Mouse (Mus musculus) NIH3T3 (cell line): ENCODE measurements around the gene Afg1l.

Source experiments
- DNase-seq: peaks from one replicate; pipeline ENCODE4 v3.0.0-alpha.2; 2012; ENCODE audit warnings: low read depth

Gene Afg1l

GRCm38 (mm10) chr10:42383708-42384107, 94.7 kb downstream of the Afg1l start:
- no peak for DNase-seq

GRCm38 (mm10) chr10:42364216-42364615, 114.1 kb downstream of the Afg1l start:
- no peak for DNase-seq

- DNase-seq = peak; percentile 38
Measured at GRCm38 (mm10) chr10:42355980-42356379, 122.4 kb downstream of the Afg1l start.

- DNase-seq = no peak
Measured at GRCm38 (mm10) chr10:42347986-42348385, 130.4 kb downstream of the Afg1l start.

- DNase-seq = peak; percentile 48
Measured at GRCm38 (mm10) chr10:42347127-42347526, 131.2 kb downstream of the Afg1l start.

- DNase-seq = no peak
Measured at GRCm38 (mm10) chr10:42346179-42346877, 132.0 kb downstream of the Afg1l start.

GRCm38 (mm10) chr10:42342714-42343113, 135.7 kb downstream of the Afg1l start:
- no peak for DNase-seq

GRCm38 (mm10) chr10:42341815-42342457, 136.4 kb downstream of the Afg1l start:
- no peak for DNase-seq

- no peak for DNase-seq
Measured at GRCm38 (mm10) chr10:42340426-42340793, 138.0 kb downstream of the Afg1l start.

- DNase-seq = no peak
Measured at GRCm38 (mm10) chr10:42339773-42340425, 138.5 kb downstream of the Afg1l start.

GRCm38 (mm10) chr10:42338456-42338855, 139.9 kb downstream of the Afg1l start:
- no peak for DNase-seq

GRCm38 (mm10) chr10:42327576-42327975, 150.8 kb downstream of the Afg1l start:
- peak; percentile 66 for DNase-seq

GRCm38 (mm10) chr10:42325305-42325704, 153.1 kb downstream of the Afg1l start:
- no peak for DNase-seq

- DNase-seq = no peak
Measured at GRCm38 (mm10) chr10:42323978-42324377, 154.4 kb downstream of the Afg1l start.

- no peak for DNase-seq
Measured at GRCm38 (mm10) chr10:42313222-42313786, 165.1 kb downstream of the Afg1l start.

- no peak for DNase-seq
Measured at GRCm38 (mm10) chr10:42312557-42312956, 165.8 kb downstream of the Afg1l start.

GRCm38 (mm10) chr10:42308687-42308987, 169.7 kb downstream of the Afg1l start:
- no peak for DNase-seq

- DNase-seq = peak; percentile 85
Measured at GRCm38 (mm10) chr10:42307980-42308686, 170.2 kb downstream of the Afg1l start.

- no peak for DNase-seq
Measured at GRCm38 (mm10) chr10:42306422-42306821, 171.9 kb downstream of the Afg1l start.

- no peak for DNase-seq
Measured at GRCm38 (mm10) chr10:42300805-42301204, 177.6 kb downstream of the Afg1l start.

- no peak for DNase-seq
Measured at GRCm38 (mm10) chr10:42299967-42300366, 178.4 kb downstream of the Afg1l start.

GRCm38 (mm10) chr10:42299426-42299825, 178.9 kb downstream of the Afg1l start:
- DNase-seq = peak; percentile 73
